Mouse (Mus musculus) cerebellum, postnatal 10 days (tissue): ENCODE results near the gene Mrvi1.
A peak's percentile ranks its signal among the peaks of the same experiment; 100 is the strongest.

ENCODE experiments used
- DNase-seq, 2 experiments: peaks; one replicate each; pipeline ENCODE4 v3.0.0; 2021; ENCODE audit warnings: mixed read lengths in 2 of 2

Gene Mrvi1

GRCm38 (mm10) chr7:110982053-110982705, at the start of gene Mrvi1:
Gene Mrvi1 (minus strand): TSS chr7:110982461.
- DNase-seq, result peak; percentile 40 to 51

- no peak for DNase-seq
Observed at GRCm38 (mm10) chr7:111029046-111029553, 46.8 kb upstream of the Mrvi1 start.

DNA sequence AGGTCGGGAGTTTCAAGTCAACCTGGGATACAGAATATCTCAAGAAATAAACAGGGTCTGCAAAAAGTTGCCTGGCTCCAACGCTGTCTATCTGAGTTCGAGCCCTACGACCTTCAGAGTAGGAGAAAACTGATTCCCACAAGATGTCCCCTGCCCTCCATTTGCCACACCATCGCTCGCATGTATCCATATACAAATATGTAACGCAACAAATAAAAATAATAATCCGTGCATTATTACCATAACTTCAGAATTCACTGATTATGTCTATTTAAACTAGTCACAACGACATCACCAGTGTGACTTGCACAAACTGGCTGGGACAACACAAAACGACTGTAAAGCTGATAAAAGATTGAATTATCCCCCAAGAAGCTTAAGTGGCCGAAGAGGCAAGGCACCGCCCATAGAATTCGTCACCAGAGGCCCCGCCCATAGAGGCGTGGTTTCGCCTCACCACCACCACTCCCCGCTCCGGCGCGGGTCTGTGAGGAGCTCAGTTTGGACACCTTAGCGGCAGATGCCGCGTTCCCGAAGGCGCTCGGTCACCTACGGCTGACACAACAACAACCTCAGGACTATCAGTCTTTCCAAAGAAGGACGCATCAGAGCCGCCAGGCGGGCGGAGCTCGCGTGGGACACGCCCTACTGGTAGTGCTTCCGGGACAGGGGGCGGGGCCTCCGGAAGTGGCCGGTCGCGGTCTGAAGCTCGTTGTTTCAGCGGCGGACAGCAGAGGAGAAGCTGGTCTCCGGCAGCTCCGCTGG, 46.2 kb upstream of the Mrvi1 start, which contains the start of gene Ctr9:
Gene Ctr9 (plus strand): TSS at position 671 of the 765 bp plus-strand sequence.
- peak; percentile 97 for DNase-seq

DNA sequence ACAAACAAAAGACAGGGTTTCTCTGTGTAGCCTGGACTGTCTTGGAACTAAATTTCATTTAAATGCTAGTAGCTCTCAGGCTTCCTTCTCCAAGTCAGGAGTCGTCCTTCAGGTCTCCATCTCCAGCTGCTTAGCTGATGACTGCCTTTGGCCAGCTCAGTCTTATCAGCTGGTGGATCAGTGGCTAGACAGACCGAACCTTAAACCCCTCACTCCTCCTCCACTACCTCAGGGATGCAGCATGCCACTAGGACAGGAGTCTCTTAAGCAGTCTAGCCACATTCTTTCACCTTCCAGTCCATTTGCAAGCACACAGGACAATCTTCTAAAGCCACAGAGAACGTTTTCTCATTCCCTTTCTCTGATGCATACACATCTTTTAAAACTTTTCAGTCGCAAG, 42.7 kb upstream of the Mrvi1 start:
- no peak for DNase-seq

DNA sequence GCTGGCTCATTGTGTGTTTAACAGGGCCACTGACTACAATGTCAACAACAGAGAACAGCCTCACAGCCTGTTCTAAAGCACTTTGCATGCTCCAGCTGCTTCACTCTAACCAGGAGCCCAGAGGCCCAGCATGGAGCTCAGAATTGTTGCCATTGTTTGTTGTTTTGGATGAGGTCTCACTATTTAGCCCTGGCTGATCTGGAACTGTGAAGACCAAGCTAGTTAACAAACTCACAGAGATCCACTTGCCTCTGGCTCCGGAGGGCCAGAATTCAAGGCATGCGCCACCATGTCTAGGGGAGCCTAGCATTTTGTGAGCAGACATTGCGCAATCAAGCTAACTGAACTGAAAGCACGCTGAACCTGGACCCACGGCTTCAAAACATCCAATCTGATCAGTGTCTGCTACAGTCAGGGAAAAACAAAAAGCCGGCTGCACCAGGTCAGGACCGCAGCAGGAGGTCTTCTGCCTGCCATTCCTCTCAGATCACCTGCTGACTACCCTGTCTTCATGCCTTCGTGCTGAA, 41.9 kb upstream of the Mrvi1 start:
- DNase-seq, result peak in 1 of 2 experiments; percentile 31

DNA sequence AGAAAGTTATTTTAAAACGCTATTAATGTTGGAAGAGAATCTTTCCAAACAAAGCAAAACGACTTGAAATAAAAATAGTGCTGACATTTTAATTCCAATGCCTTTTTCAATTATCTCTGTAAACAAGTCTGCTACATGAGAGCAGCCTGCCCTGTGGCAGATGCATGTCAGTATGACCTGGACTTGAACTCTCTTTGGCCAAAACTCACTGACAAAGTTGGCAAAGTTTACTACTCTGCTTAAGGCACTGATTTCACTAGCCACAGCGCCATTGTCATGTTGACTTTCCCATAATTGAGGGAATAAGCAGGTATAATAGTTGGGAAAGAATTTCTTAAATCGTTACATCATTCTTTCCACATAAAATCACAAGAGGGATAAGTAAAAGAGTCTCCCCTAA, 38.6 kb upstream of the Mrvi1 start:
- no peak for DNase-seq

- DNase-seq, result no peak
Observed at GRCm38 (mm10) chr7:111016921-111017320, 34.7 kb upstream of the Mrvi1 start.

GRCm38 (mm10) chr7:111015731-111016130, 33.5 kb upstream of the Mrvi1 start:
- DNase-seq, result no peak

- DNase-seq, result peak; percentile 96 to 98
Observed at GRCm38 (mm10) chr7:111014893-111015292, 32.6 kb upstream of the Mrvi1 start.

DNA sequence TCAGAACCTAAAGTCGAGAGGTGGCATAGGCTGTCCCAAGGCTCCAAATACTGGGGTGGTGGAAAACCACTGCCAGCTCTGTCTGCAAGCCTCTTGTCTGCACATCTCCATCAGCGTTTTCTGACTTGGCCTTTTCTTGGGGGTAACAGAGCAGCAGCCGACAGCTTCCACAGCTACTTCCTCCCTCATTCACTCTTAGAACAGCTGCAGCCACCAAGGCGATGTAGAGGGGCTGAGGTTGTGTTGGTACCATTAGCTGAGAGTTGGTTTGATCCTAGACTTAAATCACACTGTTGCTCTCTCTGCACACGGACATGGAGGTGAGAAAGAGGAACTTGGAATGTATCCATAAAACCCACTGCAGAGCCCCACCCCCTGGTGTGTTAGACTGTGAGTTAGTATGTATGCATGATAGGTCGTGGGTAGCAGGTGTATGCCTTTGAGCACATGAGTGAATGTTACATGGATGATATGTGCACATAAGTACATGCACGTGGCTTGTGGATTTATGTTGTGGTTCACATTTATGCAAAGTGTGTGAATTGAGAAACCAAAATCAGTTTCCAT, 31.9 kb upstream of the Mrvi1 start:
- DNase-seq, result no peak

DNA sequence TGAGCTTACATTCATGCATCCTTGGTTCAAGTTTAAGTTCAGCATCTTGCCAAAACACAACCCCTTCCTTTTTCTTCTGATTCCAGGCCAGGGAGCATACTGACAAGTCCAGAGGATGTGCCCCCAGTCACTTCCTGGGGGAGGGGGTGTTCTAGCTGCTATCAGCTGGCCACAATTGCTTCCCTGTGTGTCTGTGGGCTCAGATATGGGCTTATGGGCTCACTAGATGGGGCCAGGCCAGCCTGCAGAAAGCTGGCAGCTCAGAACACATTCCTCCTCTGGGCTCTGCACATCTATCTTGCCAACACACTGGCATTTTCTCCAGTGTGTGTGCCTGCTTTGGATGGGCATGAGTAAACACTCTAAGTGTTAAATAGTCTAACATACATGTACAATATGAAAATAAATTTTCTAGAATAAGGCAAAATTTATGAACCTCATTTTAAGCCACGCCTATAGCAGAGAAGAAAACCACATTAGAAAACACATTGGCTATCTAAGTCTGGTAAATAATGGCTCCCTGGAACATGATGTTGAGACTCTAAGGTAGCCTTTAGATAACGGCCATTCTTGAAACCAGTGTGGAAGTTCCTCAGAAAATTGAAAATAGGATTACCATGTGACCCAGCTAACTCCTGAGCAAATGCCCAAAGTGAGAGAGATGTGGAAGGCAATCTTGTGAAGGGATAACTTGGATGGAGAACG, 22.0 kb upstream of the Mrvi1 start:
- DNase-seq, result no peak

DNA sequence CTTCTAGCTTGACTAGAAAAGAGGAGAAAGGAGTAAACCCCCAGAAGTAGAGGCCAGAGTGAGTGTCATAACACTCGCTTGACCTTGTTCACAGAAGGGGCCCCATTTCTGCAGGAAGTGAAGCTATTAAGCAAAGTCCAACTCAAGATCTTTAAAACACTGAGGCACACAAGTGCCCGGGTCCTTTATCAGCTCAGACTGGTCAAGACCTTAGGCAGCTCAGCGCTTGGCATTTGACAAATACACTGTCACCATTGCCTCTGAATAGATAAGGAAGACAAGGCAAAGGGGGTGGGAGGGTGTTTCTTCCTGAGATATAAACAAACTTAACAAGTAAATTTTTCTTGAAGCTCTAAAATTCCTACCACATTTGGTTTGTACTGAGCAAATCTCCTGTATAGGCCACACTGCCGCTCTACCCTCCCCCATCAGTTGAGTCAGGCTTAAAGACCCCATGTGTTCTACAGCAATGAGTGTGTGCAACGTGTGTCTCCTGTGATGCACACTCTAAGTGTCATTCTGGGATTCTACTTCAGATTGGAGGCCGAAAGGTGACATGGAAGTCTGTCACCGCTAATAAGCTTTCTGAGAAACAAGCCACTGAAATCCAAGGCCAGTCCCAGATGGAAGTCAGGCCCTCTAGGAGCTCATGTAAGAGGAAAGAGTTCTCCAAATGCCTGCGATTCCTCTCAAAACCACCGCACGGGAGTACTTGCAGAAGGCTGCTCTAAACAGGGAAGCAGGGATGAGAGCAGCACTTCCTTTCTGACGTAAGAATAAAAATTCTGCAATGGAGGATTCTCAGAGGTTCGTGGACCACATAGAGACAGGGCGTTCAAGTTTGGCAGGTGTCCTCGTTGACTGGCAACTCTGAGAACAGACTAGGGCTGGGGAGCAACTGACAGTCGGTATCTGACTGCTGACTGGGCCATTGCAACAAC, 16.9 kb upstream of the Mrvi1 start:
- DNase-seq, result no peak

DNA sequence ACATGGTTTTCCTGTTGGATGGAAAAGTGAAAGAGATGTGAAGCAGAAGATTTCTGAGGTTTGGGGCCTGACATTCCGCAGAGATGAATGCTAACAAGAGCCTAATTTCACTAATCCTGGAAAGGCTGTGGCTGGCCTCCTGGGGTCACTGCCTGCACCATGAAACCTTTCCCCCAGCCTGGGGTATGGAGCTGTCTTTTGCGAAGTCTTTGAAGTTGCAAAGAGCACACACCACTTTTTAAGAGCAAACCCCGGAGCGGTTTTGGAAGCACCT, 8.9 kb upstream of the Mrvi1 start:
- DNase-seq, result no peak

DNA sequence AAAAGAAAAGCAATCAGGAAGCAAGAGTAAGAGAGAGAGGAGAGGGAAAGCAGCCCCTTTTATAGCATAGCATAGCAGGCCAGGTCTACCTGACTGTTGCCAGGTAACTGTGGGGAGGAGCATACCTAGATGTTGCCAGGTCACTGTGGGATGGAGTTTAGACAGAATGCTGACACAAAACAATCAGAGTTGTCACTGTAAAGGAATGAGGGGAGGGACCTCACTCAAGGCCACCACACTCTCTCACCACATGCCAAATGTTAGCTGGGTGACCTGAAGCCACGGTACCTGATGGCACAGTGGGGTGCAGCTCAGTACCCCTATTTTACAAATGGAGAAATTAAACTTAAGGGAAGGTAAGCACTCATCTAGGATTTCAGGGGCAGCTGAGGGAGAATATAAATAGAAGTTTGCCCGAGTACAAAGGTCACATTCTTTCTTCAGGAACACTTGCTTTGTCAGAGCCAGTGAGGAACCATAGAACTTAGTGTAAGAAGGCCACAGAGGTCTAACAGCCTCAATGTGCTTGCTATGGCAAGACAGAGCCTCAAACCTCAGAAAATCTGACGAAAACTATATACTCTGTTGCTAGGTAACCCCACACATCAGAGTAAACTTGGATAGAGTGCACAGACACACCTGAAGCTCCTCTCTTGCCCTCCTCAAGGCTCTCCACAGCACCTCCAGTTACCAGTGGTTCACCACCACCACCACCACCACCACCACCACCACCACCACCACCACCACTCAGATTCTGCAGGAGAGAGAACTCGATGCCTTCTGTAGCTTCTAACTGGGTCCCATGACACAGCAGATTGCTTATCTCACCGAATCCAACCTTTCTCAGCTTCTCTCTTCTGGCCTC, 8.3 kb upstream of the Mrvi1 start:
- no peak for DNase-seq

GRCm38 (mm10) chr7:110989286-110989879, 7.1 kb upstream of the Mrvi1 start:
- no peak for DNase-seq

DNA sequence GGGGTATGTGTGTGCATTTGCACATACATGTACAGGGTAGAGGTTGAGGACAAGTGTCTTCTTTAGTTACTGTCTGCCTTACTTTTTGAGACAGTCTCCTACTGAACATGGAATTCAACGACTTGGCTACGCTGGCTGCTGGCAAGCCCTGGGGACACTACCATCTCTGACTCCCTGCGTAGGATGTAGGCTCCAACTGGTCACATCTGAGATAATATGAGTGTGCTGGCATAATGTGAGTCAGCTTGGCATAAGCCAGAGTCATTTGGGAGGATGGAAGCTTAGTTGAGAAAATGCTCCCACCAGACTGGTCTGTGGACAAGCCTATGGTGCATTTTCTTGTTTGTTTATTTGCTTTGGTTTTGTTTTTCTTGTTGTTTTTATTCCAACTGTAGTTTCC, 5.8 kb upstream of the Mrvi1 start:
- DNase-seq, result no peak

DNA sequence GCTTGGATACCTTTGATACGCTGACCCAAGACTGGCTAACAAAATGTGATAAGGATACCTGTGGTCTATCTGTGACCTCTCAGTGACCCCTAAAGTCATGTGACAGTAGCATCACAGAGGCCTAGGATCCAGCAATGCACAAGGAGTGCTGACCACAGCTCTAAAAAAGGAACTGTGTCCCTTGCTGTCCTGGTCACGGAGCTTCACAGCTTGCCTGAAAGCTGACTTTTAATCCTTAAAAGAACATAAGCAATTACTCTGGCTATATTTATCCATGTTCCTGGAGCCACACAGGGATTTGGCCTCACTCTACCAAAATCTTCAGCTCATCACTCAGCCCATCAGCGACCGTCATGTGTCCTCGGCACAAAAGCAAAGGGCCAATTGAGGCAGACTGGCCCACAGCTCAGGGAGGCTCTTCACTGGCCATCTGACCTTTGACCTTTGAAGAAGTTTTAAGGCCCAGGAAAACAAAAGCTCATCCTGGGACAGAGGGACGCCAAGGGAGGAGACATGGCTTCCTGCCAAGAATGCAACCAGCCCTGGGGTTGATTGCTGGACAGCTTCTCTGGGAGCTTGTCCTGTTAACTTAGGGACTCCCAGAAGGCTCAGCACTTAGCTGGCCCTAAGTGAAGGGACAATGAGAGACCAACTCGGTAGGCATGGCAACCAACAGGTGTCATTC, 3.5 kb upstream of the Mrvi1 start:
- peak; percentile 13 to 27 for DNase-seq

DNA sequence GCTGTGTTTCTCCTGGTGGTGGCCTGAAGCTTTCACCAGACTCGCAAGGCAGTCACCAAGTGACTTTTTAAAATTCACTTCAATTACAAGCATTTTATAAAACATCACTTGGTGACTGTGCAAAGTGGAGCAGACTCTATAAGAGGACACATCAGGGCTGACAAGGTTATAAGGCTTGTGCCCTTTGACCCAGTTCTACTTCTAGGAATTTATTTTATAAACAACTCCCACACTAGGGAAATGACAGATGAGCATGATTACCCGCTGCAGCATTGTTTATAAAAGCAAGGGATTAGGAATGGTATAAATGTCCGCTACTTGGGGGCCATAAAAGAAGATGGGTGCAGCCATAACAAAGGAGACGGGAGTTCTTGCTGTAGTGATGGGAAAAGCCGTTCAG, 1.4 kb upstream of the Mrvi1 start:
- no peak for DNase-seq

DNA sequence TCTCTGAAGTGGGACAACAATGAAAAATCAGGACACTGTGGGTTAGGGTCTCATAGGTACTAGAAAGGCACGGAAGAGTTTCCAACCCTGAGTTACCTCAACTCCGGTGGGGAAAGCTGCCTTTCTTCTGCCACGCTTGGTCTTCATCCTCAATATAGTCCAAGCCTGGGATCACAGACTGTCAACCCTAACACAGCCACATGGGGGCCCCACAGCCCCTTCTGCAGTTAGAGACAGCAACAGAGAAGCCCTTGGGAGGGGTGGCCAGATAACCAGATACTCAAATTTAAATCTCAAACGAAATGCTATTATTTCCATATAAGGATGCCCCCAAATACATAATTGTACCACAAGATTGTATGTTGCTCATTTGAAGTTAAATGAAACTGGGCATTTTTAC, 503 bp upstream of the Mrvi1 start:
- DNase-seq, result peak; percentile 35 to 38

- DNase-seq, result no peak
Observed at GRCm38 (mm10) chr7:110981036-110981435, 1.2 kb downstream of the Mrvi1 start.
